Mouse (Mus musculus): ENCODE measurements around the gene Gxylt1.
A peak's percentile ranks its signal among the peaks of the same experiment; 100 is the strongest.
"Not testable (repeated sequence)": the region's sequence is repeated elsewhere in the genome, so short reads cannot be mapped to it uniquely, and the experiment has no call there.

The Gxylt1 gene

DNA sequence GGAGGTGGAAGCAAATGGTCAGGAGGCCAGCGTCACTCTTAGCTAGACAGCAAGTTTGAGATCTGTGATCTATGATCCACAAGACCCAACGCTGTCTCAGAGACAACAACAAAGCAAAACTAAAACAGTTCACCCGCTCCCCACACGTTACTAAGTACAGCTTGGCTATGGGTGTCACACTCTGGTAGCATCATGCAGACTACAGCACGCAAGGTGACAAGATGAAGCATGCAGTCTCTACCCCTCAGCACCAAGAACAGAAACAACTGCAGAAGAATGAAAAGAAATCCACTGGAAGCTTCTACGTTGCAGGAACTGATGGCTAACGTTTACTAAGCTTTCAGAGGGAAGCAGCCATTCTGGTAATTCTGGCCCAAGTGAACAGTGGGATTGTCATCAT lies 11.4 kb downstream of the Gxylt1 start:
- DNase-seq (ENCODE audit: low read depth, low spot score): no peak

DNA sequence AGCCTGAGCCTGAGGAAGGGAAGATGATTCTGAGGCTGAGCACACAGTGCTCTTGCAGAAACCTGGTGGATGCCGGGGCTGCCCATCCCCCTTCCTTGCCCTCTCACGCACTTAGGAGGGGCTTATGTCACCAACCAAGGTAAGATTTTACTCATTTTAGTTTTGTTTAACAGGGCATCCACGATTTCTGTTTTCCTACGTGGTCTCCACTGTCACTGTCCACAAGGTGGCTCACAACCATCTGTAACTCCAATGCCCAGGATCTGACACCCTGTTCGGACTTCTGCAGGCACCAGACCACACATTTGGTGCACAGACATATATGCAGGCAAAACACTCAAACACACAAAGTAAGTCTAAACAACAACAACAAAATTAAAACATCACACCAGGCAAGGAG lies 12.2 kb downstream of the Gxylt1 start:
- DNase-seq (ENCODE audit: low read depth, low spot score): no peak

DNA sequence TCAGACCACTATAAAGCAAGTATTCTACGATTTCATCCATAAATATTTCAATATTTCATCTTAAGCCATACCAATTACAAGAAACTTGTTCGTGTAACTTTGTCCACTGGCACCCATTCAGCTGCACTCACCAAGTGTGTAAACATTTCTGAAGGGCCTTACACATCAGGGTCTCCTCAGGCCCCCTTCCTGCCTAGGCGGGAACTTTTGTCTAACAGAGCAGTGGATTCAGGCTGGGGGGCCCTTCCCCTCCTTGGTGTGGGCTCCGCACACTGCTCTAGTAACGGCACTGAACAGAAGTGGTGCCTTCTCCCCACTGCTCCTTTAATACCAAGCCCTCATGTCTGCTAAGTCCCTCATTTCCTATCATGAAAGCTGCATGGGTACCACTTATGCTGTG lies 12.7 kb downstream of the Gxylt1 start:
- no peak for DNase-seq (ENCODE audit: low read depth, low spot score)

- DNase-seq (ENCODE audit: low read depth, low spot score): no peak
Measured at GRCm38 (mm10) chr15:93259933-93260332, 15.0 kb downstream of the Gxylt1 start.

GRCm38 (mm10) chr15:93255295-93255694 lies 19.7 kb downstream of the Gxylt1 start:
- no peak for DNase-seq (ENCODE audit: low read depth, low spot score)

- DNase-seq (ENCODE audit: low read depth, low spot score): no peak
Measured at GRCm38 (mm10) chr15:93253172-93253571, 21.8 kb downstream of the Gxylt1 start.

DNA sequence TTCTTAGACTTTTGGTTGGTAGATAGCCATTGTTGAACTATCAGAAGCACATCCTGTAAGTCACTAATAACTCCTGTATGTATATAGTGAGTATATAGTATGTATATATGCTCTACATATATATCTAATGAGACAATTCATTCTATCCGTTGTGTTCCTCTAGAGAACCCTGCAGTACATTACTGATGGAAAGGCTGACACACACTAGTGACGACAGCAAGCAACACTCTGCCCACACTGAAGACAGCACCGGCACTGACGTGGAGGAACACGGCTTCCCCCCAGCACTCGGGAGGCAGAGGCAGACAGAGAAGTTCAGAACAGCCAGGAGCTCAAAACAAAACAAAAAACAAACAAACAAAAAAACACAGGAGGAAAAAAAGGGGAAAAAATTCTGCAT lies 22.6 kb downstream of the Gxylt1 start:
- DNase-seq (ENCODE audit: low read depth, low spot score): no peak

DNA sequence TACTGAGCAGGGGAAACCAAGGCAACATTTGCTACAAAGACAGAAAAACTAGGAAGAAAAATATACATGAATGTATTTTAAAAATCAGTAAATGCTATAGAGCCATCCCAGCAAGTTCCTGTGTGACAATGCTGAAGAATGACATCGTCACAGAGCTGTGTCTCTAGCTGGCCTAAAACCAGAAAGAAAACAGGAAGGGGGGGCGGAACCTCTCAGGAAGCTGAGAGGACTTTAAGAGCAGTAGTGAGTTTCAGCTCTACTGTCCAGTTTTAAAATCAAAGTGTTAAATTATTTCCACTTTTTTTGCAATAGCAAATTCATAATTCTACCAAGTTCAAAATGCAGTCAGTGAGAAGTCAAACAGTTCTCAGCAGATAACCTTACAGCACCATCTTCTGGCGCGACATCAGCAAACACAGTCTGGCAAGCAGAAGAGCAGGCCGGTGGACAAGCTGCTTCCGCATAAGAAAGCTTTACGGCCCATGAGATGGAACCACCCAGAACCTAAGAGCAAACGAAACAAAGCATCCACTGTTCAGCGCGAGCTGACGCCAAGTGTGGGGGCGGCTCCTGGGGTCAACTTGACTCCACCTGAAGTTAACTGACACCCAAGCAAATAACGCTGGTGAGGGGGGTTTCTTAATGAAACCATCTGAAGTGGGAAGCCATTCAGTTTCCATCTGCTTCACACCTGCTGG lies 23.3 kb downstream of the Gxylt1 start:
- DNase-seq (ENCODE audit: low read depth, low spot score): no peak

- no peak for DNase-seq (ENCODE audit: low read depth, low spot score)
Measured at GRCm38 (mm10) chr15:93243202-93243601, 31.8 kb downstream of the Gxylt1 start.

- not testable (repeated sequence) for DNase-seq (ENCODE audit: low read depth, low spot score)
Measured at GRCm38 (mm10) chr15:93236456-93236855, 38.5 kb downstream of the Gxylt1 start.

DNA sequence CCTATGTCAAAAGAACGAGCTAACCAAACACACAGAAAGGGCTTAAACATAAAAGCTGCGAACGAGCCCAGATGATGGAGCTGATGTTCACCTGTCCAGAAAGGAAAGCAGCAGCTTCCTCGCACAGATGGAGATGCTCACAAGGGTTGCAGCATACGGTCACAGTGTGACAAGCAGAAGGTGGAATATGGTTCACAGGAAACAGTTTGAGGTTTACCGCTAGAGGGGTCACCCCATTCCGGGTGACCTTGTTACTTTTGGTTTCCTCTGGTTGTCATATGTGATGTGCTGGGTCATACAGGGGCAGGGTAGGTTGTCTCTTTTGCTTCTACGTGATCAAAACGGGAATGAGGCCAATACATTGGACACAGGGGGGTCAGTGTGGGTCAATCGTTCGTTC lies 46.0 kb downstream of the Gxylt1 start:
- DNase-seq (ENCODE audit: low read depth, low spot score): no peak

GRCm38 (mm10) chr15:93228375-93228774 lies 46.6 kb downstream of the Gxylt1 start:
- DNase-seq (ENCODE audit: low read depth, low spot score): no peak

- peak; percentile 29 for DNase-seq (ENCODE audit: low read depth, low spot score)
Measured at GRCm38 (mm10) chr15:93227764-93228079, 47.3 kb downstream of the Gxylt1 start.

DNA sequence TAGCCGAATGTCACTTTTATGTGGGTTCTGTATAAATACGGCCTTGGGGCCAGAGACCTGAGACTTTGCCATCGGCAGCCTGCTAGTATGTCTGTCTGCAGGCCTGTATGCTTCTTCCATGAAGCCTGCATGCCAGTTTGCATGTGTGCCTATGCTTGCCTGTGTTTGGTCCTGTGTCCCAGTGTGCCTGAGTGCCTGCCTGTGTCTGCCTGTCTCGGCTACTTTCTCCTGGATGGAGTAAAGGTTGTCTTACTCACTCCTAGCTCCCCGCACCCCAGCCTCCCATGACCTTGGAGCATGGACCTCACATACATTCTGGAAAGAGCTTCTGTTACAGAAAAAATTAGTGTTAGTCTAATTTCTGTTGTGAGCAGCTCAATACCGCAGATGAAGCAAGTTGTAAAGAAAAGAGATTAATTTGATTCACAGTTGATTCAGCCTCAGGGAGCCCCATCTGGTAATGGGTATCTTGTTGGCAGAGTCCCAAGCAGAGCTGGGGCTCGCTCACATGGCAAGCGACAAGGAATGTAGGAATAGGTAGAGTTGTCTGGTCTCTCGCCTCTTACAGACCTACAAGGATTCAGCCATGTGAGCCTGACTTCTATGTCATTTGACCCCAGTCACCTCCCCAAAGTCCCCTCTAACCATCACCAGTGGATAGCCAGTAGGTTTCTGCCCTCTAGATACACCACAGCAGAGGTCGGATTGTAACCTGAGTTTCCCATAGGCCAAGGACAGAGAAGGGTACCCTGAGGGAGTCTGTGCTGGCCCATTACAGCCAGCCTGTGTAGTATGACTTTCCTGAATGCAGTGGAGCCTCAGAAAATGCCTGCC lies 47.8 kb downstream of the Gxylt1 start:
- no peak for DNase-seq (ENCODE audit: low read depth, low spot score)

DNA sequence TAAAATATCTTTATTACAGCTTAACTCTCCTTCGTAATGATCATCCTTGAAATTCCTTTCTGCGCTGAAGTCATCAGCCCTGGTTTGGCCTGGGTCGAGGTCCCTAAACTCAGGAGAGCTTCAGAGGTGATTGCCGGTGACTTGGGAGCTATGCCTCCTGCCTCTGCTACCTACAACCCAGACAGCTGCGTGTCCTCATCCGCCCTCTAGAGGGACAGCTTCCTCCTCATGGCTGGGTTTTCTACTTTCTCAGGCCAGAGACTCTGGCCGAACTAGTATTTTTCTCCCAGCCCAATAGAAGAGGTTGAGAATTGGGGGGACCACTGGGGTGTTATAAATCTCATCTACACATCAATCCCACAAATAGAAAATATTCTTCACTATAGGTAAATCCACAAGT lies 52.5 kb downstream of the Gxylt1 start:
- peak; percentile 2 for DNase-seq (ENCODE audit: low read depth, low spot score)

GRCm38 (mm10) chr15:93212617-93213016 lies 62.4 kb downstream of the Gxylt1 start:
- no peak for DNase-seq (ENCODE audit: low read depth, low spot score)

GRCm38 (mm10) chr15:93204861-93205260 lies 70.1 kb downstream of the Gxylt1 start:
- no peak for DNase-seq (ENCODE audit: low read depth, low spot score)

DNA sequence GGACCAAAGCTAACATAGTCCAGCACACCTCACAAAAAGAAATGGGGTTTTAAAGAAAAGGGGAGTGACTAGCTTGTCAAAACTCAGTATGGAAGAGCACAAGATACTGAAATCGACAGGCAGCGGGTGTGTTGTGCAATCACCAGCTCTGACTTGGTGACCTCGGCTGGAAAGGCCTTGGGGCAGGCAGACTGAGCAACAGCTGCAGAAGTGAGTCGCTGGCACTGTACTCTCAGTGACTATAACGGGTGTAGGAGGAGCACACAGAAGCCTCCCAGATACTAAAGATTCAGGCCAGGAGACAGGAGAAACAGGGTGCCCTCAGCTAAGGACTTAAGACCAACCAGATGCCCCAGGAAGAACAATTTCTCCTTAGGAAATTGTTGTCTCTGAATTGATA lies 73.0 kb downstream of the Gxylt1 start:
- no peak for DNase-seq (ENCODE audit: low read depth, low spot score)

- no peak for DNase-seq (ENCODE audit: low read depth, low spot score)
Measured at GRCm38 (mm10) chr15:93191387-93192145, 83.4 kb downstream of the Gxylt1 start.
